Mouse (Mus musculus) heart, adult 2 months (tissue): ENCODE results near the gene Stmn3.

Experiments used
- CTCF ChIP-seq: fragments of 200-600 bp; IDR thresholded peaks from 2 replicates; pipeline ENCODE4 v1.8.1; 2022; ENCODE audit warnings: antibody characterized with exemption, mild to moderate bottlenecking, moderate library complexity
- EP300 ChIP-seq: fragments of 200-500 bp; IDR thresholded peaks from 2 replicates; pipeline ENCODE4 v1.6.1; 2011; ENCODE audit warnings: low read depth, low read length, control low read depth; ENCODE audit not compliant: insufficient read depth
- POLR2A ChIP-seq: fragments of 200-500 bp; IDR thresholded peaks from 2 replicates; pipeline ENCODE4 v1.6.1; 2011; ENCODE audit warnings: mild to moderate bottlenecking, low read depth, low read length, control low read depth; ENCODE audit not compliant: insufficient read depth

- TF ChIP-seq CTCF: no peak
- TF ChIP-seq EP300: no peak
- no peak for TF ChIP-seq POLR2A
Observed at GRCm38 (mm10) chr2:181313006-181313343, 1.3 kb downstream of the Stmn3 start.
